Mouse (Mus musculus): Measurements from ENCODE around the gene Apoc3. TPM values are rescaled to one million over a fixed set of nuclear protein-coding genes. Genes with fewer than 3 reads are reported as not detected.

The Apoc3 gene
- polyA plus RNA-seq, 1 experiment, result 4,906 TPM

DNA sequence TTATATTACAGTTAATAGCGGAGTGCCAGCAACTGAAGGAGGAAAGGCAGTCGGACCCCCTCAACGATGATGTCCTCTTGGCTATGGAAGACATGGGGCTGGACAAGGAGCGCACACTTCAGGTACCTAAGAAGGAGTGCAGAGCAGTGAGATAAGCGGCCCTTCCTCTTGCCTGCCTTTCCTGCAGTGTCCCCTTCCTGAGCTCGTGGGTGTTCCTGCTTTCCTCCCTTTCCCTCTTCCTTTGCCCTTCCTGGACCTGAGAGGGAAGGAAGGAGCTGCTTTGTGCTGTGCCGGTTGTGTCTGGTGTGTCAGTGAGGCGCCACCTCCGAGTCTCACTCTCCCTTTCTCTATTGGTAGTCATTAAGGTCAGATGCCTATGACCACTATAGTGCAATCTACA, 40.6 kb downstream of the Apoc3 start:
- Histone ChIP-seq H3K4me3 (ENCODE audit: low read depth, low read length) (no peak overlapping the region), H3K27me3 (ENCODE audit: control insufficient read depth, insufficient read depth, low read length) (no peaks in the 10 kb centered on the region), H3K36me3 (ENCODE audit: control insufficient read depth, insufficient read depth, low read length) (peaks cover 35% of the 10 kb centered on the region), H3K4me1 (ENCODE audit: control insufficient read depth, insufficient read depth, insufficient read length, low read length) (no peaks in the 10 kb centered on the region), H3K27ac (ENCODE audit: insufficient read depth, low read depth, low read length) (no peak overlapping the region)
- TF ChIP-seq CTCF (IDR thresholded peaks at IDR 0.05; ENCODE audit: extremely low read depth, insufficient read length, insufficient replicate concordance, low read depth, low read length) (no peak), POLR2A (IDR thresholded peaks at IDR 0.05; ENCODE audit: low read depth, low read length) (no peak)
- WGBS, result 83% methylated on average over 9 of the region's 9 CpGs

DNA sequence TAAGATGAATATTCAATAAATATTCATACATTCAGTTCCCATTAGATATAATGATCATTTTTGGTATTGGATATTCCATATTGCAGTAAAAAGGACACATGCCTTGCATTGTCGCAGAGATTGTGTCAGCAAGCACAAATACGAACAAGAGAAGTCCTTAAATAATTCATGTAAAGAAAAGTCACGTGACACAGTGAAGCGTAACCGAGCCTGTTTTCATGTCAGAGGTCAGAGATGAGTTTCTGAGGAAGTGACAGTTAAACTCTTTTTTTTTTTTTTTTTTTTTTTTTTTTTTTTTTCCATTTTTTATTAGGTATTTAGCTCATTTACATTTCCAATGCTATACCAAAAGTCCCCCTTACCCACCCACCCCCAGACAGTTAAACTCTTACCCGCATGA, 42.8 kb downstream of the Apoc3 start:
- H3K27me3 ChIP-seq (ENCODE audit: control insufficient read depth, insufficient read depth, low read length), result no peaks in the 10 kb centered on the region
- H3K4me3 ChIP-seq (ENCODE audit: low read depth, low read length), result no peak overlapping the region
- no peak overlapping the region for H3K27ac ChIP-seq (ENCODE audit: insufficient read depth, low read depth, low read length)
- TF ChIP-seq POLR2A (IDR thresholded peaks at IDR 0.05; ENCODE audit: low read depth, low read length) (no peak), CTCF (IDR thresholded peaks at IDR 0.05; ENCODE audit: extremely low read depth, insufficient read length, insufficient replicate concordance, low read depth, low read length) (no peak)
- WGBS, result 89% methylated on average over 6 of the region's 6 CpGs
- H3K36me3 ChIP-seq (ENCODE audit: control insufficient read depth, insufficient read depth, low read length), result peaks cover 23% of the 10 kb centered on the region
- no peaks in the 10 kb centered on the region for H3K4me1 ChIP-seq (ENCODE audit: control insufficient read depth, insufficient read depth, insufficient read length, low read length)

DNA sequence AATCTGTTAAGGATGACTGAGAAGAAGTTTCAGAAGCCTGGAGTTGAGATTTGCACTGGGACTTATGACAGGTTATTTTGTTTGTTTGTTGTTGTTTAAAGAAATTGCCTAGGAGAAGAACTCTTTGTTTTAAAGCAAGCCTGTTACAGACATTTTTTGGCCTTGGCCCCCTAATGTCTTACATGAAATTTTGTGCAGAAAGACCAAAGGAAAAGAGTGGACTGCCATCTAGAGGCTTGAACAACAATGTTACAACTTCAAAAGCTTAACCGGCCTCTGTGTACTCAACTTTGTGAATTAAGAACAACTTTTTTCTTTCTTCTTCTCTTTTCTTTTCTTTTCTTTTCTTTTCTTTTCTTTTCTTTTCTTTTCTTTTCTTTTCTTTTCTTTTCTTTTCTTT, 43.8 kb downstream of the Apoc3 start:
- H3K36me3 ChIP-seq (ENCODE audit: control insufficient read depth, insufficient read depth, low read length), result peaks cover 17% of the 10 kb centered on the region
- no peaks in the 10 kb centered on the region for H3K4me1 ChIP-seq (ENCODE audit: control insufficient read depth, insufficient read depth, insufficient read length, low read length)
- no peak for TF ChIP-seq POLR2A (IDR thresholded peaks at IDR 0.05; ENCODE audit: low read depth, low read length)
- TF ChIP-seq CTCF (IDR thresholded peaks at IDR 0.05; ENCODE audit: extremely low read depth, insufficient read length, insufficient replicate concordance, low read depth, low read length), result no peak
- no peak overlapping the region for H3K4me3 ChIP-seq (ENCODE audit: low read depth, low read length)
- whole genome bisulfite sequencing, result 51% methylated on average over 1 of the region's 1 CpGs
- H3K27me3 ChIP-seq (ENCODE audit: control insufficient read depth, insufficient read depth, low read length), result no peaks in the 10 kb centered on the region
- H3K27ac ChIP-seq (ENCODE audit: insufficient read depth, low read depth, low read length), result no peak overlapping the region

DNA sequence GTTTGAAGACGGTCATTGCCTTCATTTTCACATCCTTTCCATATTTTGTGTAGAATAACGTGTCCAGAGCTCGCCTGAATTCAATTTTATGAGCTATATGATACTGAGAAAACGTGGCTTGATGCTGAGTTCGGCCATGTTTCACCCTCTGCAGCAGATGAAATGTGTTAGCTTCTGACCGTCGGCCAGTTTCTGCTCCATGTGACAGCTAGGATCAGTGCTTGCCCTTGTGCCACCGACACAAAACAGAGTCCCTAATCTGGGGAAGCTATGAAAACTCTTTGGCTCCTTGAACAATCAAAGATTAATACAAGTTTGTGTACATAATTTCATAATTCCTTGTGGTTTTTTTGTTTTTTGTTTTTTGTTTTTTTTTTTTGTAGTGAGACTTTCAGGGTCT, 44.2 kb downstream of the Apoc3 start:
- Histone ChIP-seq H3K4me3 (ENCODE audit: low read depth, low read length) (no peak overlapping the region), H3K27ac (ENCODE audit: insufficient read depth, low read depth, low read length) (no peak overlapping the region), H3K4me1 (ENCODE audit: control insufficient read depth, insufficient read depth, insufficient read length, low read length) (no peaks in the 10 kb centered on the region), H3K36me3 (ENCODE audit: control insufficient read depth, insufficient read depth, low read length) (peaks cover 14% of the 10 kb centered on the region), H3K27me3 (ENCODE audit: control insufficient read depth, insufficient read depth, low read length) (no peaks in the 10 kb centered on the region)
- WGBS, result 77% methylated on average over 8 of the region's 8 CpGs
- TF ChIP-seq POLR2A (IDR thresholded peaks at IDR 0.05; ENCODE audit: low read depth, low read length) (no peak), CTCF (IDR thresholded peaks at IDR 0.05; ENCODE audit: extremely low read depth, insufficient read length, insufficient replicate concordance, low read depth, low read length) (no peak)

DNA sequence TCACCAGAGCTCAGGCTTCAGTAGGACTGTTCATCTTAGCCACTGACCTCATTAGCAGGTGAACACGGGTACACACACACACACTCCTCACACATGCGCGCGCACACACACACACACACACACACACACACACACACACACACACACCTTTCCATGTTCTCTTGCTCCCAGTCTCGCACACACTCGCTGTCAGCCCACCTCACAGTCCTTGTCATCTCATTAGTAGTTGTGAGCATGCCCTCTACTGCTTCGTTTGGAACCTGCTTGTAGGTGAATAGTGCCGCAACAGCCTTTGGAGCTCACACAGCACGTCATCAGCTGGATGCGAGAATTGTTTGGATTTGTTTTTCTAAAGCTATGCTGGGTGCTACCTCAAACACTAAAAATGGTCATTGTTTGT, 46.1 kb downstream of the Apoc3 start:
- 84% methylated on average over 10 of the region's 10 CpGs for WGBS
- Histone ChIP-seq H3K27me3 (ENCODE audit: control insufficient read depth, insufficient read depth, low read length) (no peaks in the 10 kb centered on the region), H3K4me1 (ENCODE audit: control insufficient read depth, insufficient read depth, insufficient read length, low read length) (no peaks in the 10 kb centered on the region), H3K27ac (ENCODE audit: insufficient read depth, low read depth, low read length) (no peak overlapping the region), H3K4me3 (ENCODE audit: low read depth, low read length) (no peak overlapping the region), H3K36me3 (ENCODE audit: control insufficient read depth, insufficient read depth, low read length) (peaks cover 2% of the 10 kb centered on the region)
- no peak for TF ChIP-seq POLR2A (IDR thresholded peaks at IDR 0.05; ENCODE audit: low read depth, low read length)
- no peak for TF ChIP-seq CTCF (IDR thresholded peaks at IDR 0.05; ENCODE audit: extremely low read depth, insufficient read length, insufficient replicate concordance, low read depth, low read length)

DNA sequence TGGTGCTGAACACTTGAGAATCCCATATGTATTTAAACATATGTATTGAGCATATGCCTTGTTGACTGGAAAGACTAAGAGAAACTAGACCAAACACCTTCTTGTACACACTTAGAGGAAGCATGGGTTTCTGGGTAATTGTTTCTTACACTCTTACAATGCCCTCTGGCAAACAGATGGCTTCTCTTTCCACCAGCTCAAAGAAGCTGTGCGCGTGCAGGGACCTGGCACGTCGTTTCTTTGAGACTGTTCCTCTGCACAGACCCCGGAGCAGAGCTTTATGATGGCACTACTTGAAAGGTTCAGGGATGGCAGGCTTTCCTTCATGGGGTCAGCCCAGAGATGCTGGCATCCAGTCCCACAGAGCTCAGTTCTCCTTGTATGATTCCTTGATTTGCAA, 46.5 kb downstream of the Apoc3 start:
- WGBS, result 92% methylated on average over 5 of the region's 5 CpGs
- no peak overlapping the region for H3K27ac ChIP-seq (ENCODE audit: insufficient read depth, low read depth, low read length)
- TF ChIP-seq CTCF (IDR thresholded peaks at IDR 0.05; ENCODE audit: extremely low read depth, insufficient read length, insufficient replicate concordance, low read depth, low read length) (no peak), POLR2A (IDR thresholded peaks at IDR 0.05; ENCODE audit: low read depth, low read length) (no peak)

DNA sequence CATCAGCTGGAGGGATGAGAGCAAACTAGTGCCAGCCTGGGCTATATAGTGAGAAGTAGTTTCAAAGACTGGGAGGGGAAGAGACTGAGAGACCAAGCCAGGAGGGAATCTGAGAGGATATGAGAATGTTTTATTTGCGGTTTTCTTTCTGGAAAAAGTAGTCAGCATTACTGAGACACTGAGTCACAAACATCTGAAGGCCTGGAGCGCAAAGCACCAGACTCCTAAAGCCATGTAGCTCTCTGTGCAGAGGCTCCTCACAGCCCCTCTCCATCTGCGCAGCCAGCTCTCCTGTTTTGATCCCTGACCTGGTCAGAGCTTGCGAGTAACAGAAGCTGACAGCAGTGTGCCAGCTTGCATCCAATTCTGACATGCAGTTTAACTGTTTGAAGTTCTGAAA, 47.1 kb downstream of the Apoc3 start:
- 88% methylated on average over 4 of the region's 4 CpGs for WGBS
- H3K4me1 ChIP-seq (ENCODE audit: control insufficient read depth, insufficient read depth, insufficient read length, low read length), result no peaks in the 10 kb centered on the region
- no peak overlapping the region for H3K4me3 ChIP-seq (ENCODE audit: low read depth, low read length)
- H3K36me3 ChIP-seq (ENCODE audit: control insufficient read depth, insufficient read depth, low read length), result no peaks in the 10 kb centered on the region; the same call in 1 of the 2 replicates
- no peak overlapping the region for H3K27ac ChIP-seq (ENCODE audit: insufficient read depth, low read depth, low read length)
- TF ChIP-seq POLR2A (IDR thresholded peaks at IDR 0.05; ENCODE audit: low read depth, low read length) (no peak), CTCF (IDR thresholded peaks at IDR 0.05; ENCODE audit: extremely low read depth, insufficient read length, insufficient replicate concordance, low read depth, low read length) (no peak)
- no peaks in the 10 kb centered on the region for H3K27me3 ChIP-seq (ENCODE audit: control insufficient read depth, insufficient read depth, low read length)

More for the DNA sequence above, 46.5 kb downstream of the Apoc3 start:
- H3K4me1 ChIP-seq (ENCODE audit: control insufficient read depth, insufficient read depth, insufficient read length, low read length), result no peaks in the 10 kb centered on the region
- no peaks in the 10 kb centered on the region; the same call in 1 of the 2 replicates for H3K36me3 ChIP-seq (ENCODE audit: control insufficient read depth, insufficient read depth, low read length)
- no peak overlapping the region for H3K4me3 ChIP-seq (ENCODE audit: low read depth, low read length)
- no peaks in the 10 kb centered on the region for H3K27me3 ChIP-seq (ENCODE audit: control insufficient read depth, insufficient read depth, low read length)

DNA sequence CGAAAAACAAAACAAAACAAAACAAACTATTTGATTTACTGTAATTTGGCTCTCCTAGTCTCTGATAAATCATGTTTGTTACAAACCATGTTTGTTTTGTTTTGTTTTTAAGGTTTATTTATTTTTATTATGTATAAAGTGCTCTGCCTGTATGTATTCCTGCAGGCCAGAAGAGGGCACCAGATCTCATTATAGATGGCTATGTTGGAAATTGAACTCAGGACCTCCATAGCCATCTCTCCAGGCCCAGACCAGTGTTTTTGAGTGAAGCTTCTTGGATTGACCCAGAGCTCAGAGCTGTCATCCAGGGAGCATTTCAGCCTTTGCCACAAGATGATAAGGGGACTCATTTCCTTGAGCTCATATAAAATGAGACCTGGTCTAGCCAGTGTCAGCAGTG, 49.0 kb downstream of the Apoc3 start:
- Histone ChIP-seq H3K4me3 (ENCODE audit: low read depth, low read length) (no peak overlapping the region), H3K27ac (ENCODE audit: insufficient read depth, low read depth, low read length) (no peak overlapping the region), H3K36me3 (ENCODE audit: control insufficient read depth, insufficient read depth, low read length) (peaks cover 1% of the 10 kb centered on the region; the same call in 1 of the 2 replicates), H3K27me3 (ENCODE audit: control insufficient read depth, insufficient read depth, low read length) (no peaks in the 10 kb centered on the region), H3K4me1 (ENCODE audit: control insufficient read depth, insufficient read depth, insufficient read length, low read length) (no peaks in the 10 kb centered on the region)
- TF ChIP-seq POLR2A (IDR thresholded peaks at IDR 0.05; ENCODE audit: low read depth, low read length) (no peak), CTCF (IDR thresholded peaks at IDR 0.05; ENCODE audit: extremely low read depth, insufficient read length, insufficient replicate concordance, low read depth, low read length) (peak; percentile 40; the same call in 1 of the 2 replicates)
- 76% methylated on average over 1 of the region's 1 CpGs for WGBS
